Mouse (Mus musculus) yolk sac, embryonic 10.5 days (tissue): ENCODE results near the gene Ppp3ca.

Source experiments
- DNase-seq: peaks from one replicate; pipeline ENCODE4 v3.0.0-alpha.2; 2017; ENCODE audit warnings: low spot score

Gene Ppp3ca

GRCm38 (mm10) chr3:136813886-136814285, 144.0 kb downstream of the Ppp3ca start:
- no peak for DNase-seq

DNA sequence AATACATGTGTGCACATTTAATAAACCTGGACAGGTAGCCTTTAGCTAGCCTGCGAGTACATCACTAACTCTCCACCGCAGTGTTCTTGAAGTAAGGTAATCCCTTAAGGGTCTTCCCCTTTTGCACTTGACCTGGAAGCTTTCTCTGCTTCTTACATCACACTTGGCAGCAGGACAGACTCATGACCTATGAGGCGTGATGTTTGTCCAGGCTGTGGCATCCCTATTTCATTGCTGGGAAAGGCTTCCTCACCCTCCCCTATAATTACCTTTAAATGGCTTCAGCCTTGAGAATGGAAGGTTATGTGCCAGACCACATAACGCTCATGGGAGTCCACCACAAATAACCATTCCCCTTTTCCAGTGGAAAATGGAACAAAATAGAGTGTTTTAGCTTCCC, 145.0 kb downstream of the Ppp3ca start:
- DNase-seq, result no peak

- DNase-seq, result no peak
Measured at GRCm38 (mm10) chr3:136816319-136816718, 146.4 kb downstream of the Ppp3ca start.

DNA sequence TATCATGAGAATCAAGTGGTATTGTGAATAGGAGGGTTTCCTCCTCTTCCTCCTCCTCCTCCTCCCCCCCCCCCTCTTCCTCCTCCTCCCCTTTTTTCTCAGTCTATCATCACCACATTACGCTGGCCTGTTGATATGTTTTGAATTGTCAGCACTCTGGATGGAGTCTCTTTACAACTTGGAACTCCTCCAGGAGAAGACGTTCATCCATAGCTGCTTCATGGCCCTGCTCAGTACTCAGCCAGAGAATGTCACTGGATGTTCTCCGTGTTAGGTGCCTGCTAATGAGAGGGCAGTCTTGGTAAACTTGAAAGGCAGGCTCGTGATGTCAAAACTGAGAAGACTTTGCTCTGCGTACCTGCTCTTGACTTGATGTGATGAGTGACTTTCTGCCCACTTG, 149.1 kb downstream of the Ppp3ca start:
- no peak for DNase-seq

DNA sequence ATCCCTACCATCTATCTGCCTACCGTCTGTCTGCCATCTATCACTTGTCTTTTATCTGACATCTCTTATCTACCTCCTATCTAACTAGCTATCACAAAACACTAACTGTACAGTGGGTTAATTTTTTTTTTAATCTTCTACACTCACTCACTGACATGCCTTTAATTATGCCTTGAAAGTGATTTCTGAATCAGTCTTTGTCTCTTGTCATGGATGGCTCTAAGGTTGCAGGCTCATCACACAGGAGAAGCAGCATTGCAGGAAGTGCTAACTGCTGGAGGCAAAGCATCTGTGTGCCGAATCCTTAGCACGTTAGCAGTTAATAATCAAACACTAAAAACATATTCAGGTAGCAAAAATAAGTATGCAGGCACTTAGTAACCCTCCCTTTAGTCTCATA, 151.1 kb downstream of the Ppp3ca start:
- DNase-seq, result no peak

GRCm38 (mm10) chr3:136821993-136822392, 152.1 kb downstream of the Ppp3ca start:
- DNase-seq, result no peak

GRCm38 (mm10) chr3:136822431-136822830, 152.5 kb downstream of the Ppp3ca start:
- no peak for DNase-seq

GRCm38 (mm10) chr3:136828451-136828850, 158.5 kb downstream of the Ppp3ca start:
- DNase-seq, result no peak

GRCm38 (mm10) chr3:136829109-136829508, 159.2 kb downstream of the Ppp3ca start:
- no peak for DNase-seq

- no peak for DNase-seq
Measured at GRCm38 (mm10) chr3:136830687-136831220, 160.8 kb downstream of the Ppp3ca start.

- no peak for DNase-seq
Measured at GRCm38 (mm10) chr3:136833003-136833745, 163.2 kb downstream of the Ppp3ca start.

DNA sequence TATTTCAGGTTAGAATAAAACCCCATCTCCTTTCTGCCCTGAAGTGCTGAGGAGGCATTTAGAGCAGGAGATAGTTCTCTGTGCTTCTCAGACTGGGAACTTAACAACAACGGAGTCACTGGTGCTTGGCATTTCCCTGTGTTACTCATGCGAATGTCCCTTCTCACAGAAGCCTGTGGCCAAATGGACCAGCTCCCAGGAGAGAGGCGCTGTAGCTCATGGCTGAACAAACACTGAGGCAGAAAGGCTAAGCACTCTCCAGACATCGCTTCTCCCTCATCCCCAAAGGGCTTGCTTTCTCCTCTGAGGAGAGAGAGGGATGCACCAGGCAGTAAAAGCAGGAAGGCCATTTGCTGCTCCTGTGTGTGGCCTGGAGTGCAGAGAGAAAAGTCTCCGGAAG, 164.0 kb downstream of the Ppp3ca start:
- peak; percentile 10 for DNase-seq

DNA sequence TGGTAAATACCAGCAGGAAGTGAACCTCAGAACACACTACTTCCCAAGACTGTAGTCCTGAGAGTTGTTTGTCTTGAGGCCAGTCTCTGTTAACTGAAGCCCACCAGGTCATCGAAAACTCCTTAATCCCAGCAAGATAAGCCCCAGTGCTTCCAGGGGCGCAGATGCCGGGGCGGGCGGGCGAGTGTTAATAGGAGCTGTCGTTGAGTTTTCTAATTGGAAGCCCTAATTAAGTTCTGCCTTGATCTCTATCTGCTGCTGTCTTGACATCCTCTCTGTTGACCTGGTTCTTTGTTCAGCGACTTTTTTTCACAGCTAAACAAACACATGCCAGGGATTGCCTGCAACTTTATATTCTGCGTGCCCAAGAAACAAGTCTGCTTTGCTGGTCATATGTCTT, 165.9 kb downstream of the Ppp3ca start:
- DNase-seq, result no peak

- DNase-seq, result peak; percentile 46
Measured at GRCm38 (mm10) chr3:136836319-136837193, 166.6 kb downstream of the Ppp3ca start.

GRCm38 (mm10) chr3:136837589-136837988, 167.7 kb downstream of the Ppp3ca start:
- DNase-seq, result no peak

DNA sequence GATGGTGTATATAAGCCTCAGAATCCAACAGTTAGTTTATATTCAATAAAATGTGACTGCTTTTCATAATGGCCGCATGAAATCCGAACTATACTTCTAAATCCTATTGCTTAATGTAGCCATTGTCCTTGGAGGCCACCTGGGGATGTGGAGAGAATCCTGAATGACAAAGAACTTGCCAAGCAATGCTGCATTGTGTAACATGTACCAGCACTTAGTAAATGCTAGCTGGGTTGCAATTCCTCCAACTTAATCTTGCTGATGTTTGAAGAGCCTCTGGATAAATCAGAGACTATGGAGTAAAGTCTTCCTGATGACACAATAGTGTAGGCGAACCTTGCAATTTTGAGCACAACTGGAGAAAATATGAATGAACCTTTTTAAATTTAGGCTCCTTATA, 171.4 kb downstream of the Ppp3ca start:
- DNase-seq, result no peak

- DNase-seq, result no peak
Measured at GRCm38 (mm10) chr3:136842384-136842783, 172.5 kb downstream of the Ppp3ca start.

- DNase-seq, result no peak
Measured at GRCm38 (mm10) chr3:136843811-136844491, 174.0 kb downstream of the Ppp3ca start.

- no peak for DNase-seq
Measured at GRCm38 (mm10) chr3:136849035-136849434, 179.1 kb downstream of the Ppp3ca start.

GRCm38 (mm10) chr3:136852921-136853320, 183.0 kb downstream of the Ppp3ca start:
- no peak for DNase-seq

GRCm38 (mm10) chr3:136853596-136853995, 183.7 kb downstream of the Ppp3ca start:
- DNase-seq, result no peak

DNA sequence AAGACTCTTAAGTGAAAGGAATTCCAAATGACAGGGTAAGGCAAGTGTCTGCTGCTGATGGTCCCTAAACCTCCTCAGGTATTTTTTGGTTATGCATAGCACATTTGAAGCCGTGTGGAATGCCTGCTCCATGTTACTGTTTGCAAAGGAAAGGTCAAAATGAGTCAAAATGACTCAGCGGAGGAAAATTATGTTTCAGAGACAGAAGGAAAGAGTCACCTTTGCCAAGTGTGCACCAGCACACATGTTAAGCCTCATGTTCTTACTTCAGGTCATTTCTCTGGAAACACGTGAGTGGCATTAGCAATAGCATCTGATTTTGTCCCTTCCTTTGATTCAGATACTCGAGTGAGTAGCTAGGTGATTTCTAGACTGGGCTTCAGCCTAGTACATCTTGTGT, 186.1 kb downstream of the Ppp3ca start:
- no peak for DNase-seq
